Mouse (Mus musculus) cortical plate, adult 2 months (tissue): Measurements from ENCODE around the gene Car12. TPM values are rescaled to one million over a fixed set of nuclear protein-coding genes. Genes with fewer than 3 reads are reported as not detected.

Experiments
- H3K27ac ChIP-seq: fragments of 200-500 bp; 2 replicates; pipeline ENCODE4 v1.5.1; 2012; ENCODE audit warnings: low read length, control low read depth, inconsistent platforms; ENCODE audit not compliant: insufficient read depth
- H3K4me1 ChIP-seq: fragments of 200-500 bp; 2 replicates; pipeline ENCODE4 v1.6.1; 2011; ENCODE audit warnings: low read length; ENCODE audit not compliant: control insufficient read depth, insufficient read depth
- H3K4me3 ChIP-seq: fragments of 200-500 bp; 2 replicates; pipeline ENCODE4 v1.5.1; 2011; ENCODE audit warnings: mild to moderate bottlenecking, low read length, control low read depth; ENCODE audit not compliant: insufficient read depth
- CTCF ChIP-seq: fragments of 200-500 bp; IDR thresholded peaks from 2 replicates; pipeline ENCODE4 v1.5.1; 2011; ENCODE audit warnings: mild to moderate bottlenecking, control low read depth, low read length; ENCODE audit not compliant: insufficient read depth; ENCODE audit errors: extremely low read depth
- POLR2A ChIP-seq: fragments of 200-500 bp; IDR thresholded peaks from 2 replicates; pipeline ENCODE4 v1.6.1; 2011; ENCODE audit warnings: mild to moderate bottlenecking, low read length, control low read depth; ENCODE audit not compliant: insufficient read depth; ENCODE audit errors: extremely low read depth
- polyA plus RNA-seq: library from polyadenylated mRNA; depleted of rRNA; stranded (reverse); fragments of >200 nt; gene quantifications from 2 replicates; pipeline ENCODE4 v1.2.3, GENCODE M21; 2012

Gene Car12
- polyA plus RNA-seq, 1 experiment, result 6.0 TPM

- Histone ChIP-seq H3K4me3 (no peak overlapping the region), H3K4me1 (no peaks in the 10 kb centered on the region), H3K27ac (no peak overlapping the region)
- TF ChIP-seq CTCF, result no peak
- no peak for TF ChIP-seq POLR2A
Measured at GRCm38 (mm10) chr9:66682822-66683221, 30.7 kb upstream of the Car12 start.

- Histone ChIP-seq H3K27ac (no peak overlapping the region), H3K4me1 (no peaks in the 10 kb centered on the region), H3K4me3 (no peak overlapping the region)
- no peak for TF ChIP-seq CTCF
- TF ChIP-seq POLR2A, result no peak
Measured at GRCm38 (mm10) chr9:66685730-66686129, 27.8 kb upstream of the Car12 start.

- no peak overlapping the region for H3K4me3 ChIP-seq
- TF ChIP-seq POLR2A (no peak), CTCF (no peak)
- no peaks in the 10 kb centered on the region for H3K4me1 ChIP-seq
- no peak overlapping the region for H3K27ac ChIP-seq
Measured at GRCm38 (mm10) chr9:66687713-66688112, 25.8 kb upstream of the Car12 start.

- Histone ChIP-seq H3K4me3 (no peak overlapping the region), H3K4me1 (no peaks in the 10 kb centered on the region), H3K27ac (no peak overlapping the region)
- TF ChIP-seq CTCF (no peak), POLR2A (no peak)
Measured at GRCm38 (mm10) chr9:66691683-66692305, 21.7 kb upstream of the Car12 start.

- Histone ChIP-seq H3K4me3 (no peak overlapping the region), H3K27ac (no peak overlapping the region), H3K4me1 (no peaks in the 10 kb centered on the region; the same call in 1 of the 2 replicates)
- no peak for TF ChIP-seq CTCF
- TF ChIP-seq POLR2A, result no peak
Measured at GRCm38 (mm10) chr9:66697355-66698140, 15.9 kb upstream of the Car12 start.

- Histone ChIP-seq H3K27ac (no peak overlapping the region), H3K4me1 (no peaks in the 10 kb centered on the region; the same call in 1 of the 2 replicates), H3K4me3 (no peak overlapping the region)
- TF ChIP-seq CTCF (no peak), POLR2A (no peak)
Measured at GRCm38 (mm10) chr9:66699748-66700147, 13.7 kb upstream of the Car12 start.

- Histone ChIP-seq H3K4me3 (no peak overlapping the region), H3K27ac (no peak overlapping the region), H3K4me1 (no peaks in the 10 kb centered on the region; the same call in 1 of the 2 replicates)
- TF ChIP-seq CTCF, result no peak
- no peak for TF ChIP-seq POLR2A
Measured at GRCm38 (mm10) chr9:66703002-66703401, 10.5 kb upstream of the Car12 start.

GRCm38 (mm10) chr9:66705354-66705753 is 8.1 kb upstream of the Car12 start:
- Histone ChIP-seq H3K27ac (no peak overlapping the region), H3K4me3 (no peak overlapping the region), H3K4me1 (peaks cover 3% of the 10 kb centered on the region)
- no peak for TF ChIP-seq CTCF

GRCm38 (mm10) chr9:66705766-66706165 is 7.7 kb upstream of the Car12 start:
- H3K4me3 ChIP-seq, result no peak overlapping the region
- TF ChIP-seq CTCF, result peak; percentile 80
- TF ChIP-seq POLR2A, result no peak
- peaks cover 3% of the 10 kb centered on the region for H3K4me1 ChIP-seq
- no peak overlapping the region for H3K27ac ChIP-seq

- no peak for TF ChIP-seq POLR2A
- TF ChIP-seq CTCF, result no peak
- no peak overlapping the region for H3K4me3 ChIP-seq
- peaks cover 3% of the 10 kb centered on the region for H3K4me1 ChIP-seq
- no peak overlapping the region for H3K27ac ChIP-seq
Measured at GRCm38 (mm10) chr9:66708054-66708772, 5.3 kb upstream of the Car12 start.
